Mouse (Mus musculus) embryonic facial prominence, embryonic 15.5 days (tissue): ENCODE data around the gene Igsf3. TPM values are rescaled to one million over a fixed set of nuclear protein-coding genes. Genes with fewer than 3 reads are reported as not detected.
A peak's percentile ranks its signal among the peaks of the same experiment; 100 is the strongest.

Experiments used
- ATAC-seq: fragments of 200-750 bp; cut with Nextera tagmentation; 2 replicates; pipeline ENCODE4 v1.8.0; 2017; ENCODE audit warnings: low read depth, moderate TSS enrichment; ENCODE audit not compliant: insufficient number of reproducible peaks, low FRiP score, low TSS enrichment
- H3K27ac ChIP-seq: fragments of 300-500 bp; sonication (generic); replicated peaks from 2 replicates; pipeline ENCODE4 v1.5.1; 2015; ENCODE audit warnings: mild to moderate bottlenecking, inconsistent platforms
- H3K27me3 ChIP-seq: fragments of 300-500 bp; sonication (generic); 2 replicates; pipeline ENCODE4 v1.6.1; 2015; ENCODE audit warnings: inconsistent platforms
- H3K36me3 ChIP-seq: fragments of 300-500 bp; sonication (generic); 2 replicates; pipeline ENCODE4 v1.6.1; 2015; ENCODE audit warnings: mild to moderate bottlenecking, inconsistent platforms
- H3K4me1 ChIP-seq: fragments of 300-500 bp; sonication (generic); 2 replicates; pipeline ENCODE4 v1.6.1; 2015; ENCODE audit warnings: inconsistent platforms
- H3K4me2 ChIP-seq: fragments of 300-500 bp; sonication (generic); replicated peaks from 2 replicates; pipeline ENCODE4 v1.6.1; 2015; ENCODE audit warnings: mild to moderate bottlenecking, inconsistent platforms
- H3K4me3 ChIP-seq: fragments of 300-500 bp; sonication (generic); replicated peaks from 2 replicates; pipeline ENCODE4 v1.5.1; 2015; ENCODE audit warnings: mild to moderate bottlenecking, inconsistent platforms
- H3K9ac ChIP-seq: fragments of 300-500 bp; sonication (generic); 2 replicates; pipeline ENCODE4 v1.6.1; 2015; ENCODE audit warnings: inconsistent platforms
- H3K9me3 ChIP-seq: fragments of 300-500 bp; sonication (generic); replicated peaks from 2 replicates; pipeline ENCODE4 v1.6.1; 2016; ENCODE audit warnings: inconsistent platforms
- WGBS: fragments of 180-500 bp; shearing (Covaris S2); methylation state at CpG from one replicate; pipeline ENCODE4 v1.1.7; 2015; 5-methylcytosine and 5-hydroxymethylcytosine counted together
- polyA plus RNA-seq: library from polyadenylated mRNA; unstranded; fragments of >200 nt; fragmentation: Nextera tagmentation; extraction: Ambion mirVana; gene quantifications from 2 replicates; pipeline ENCODE4 v1.2.1, GENCODE M21; 2015

The Igsf3 gene
- polyA plus RNA-seq, 1 experiment from 2014 or later, result 76.1 TPM

GRCm38 (mm10) chr3:101393659-101394539 is 17.0 kb downstream of the Igsf3 start:
- peak; percentile 31; the same call in 1 of the 2 replicates for ATAC-seq

GRCm38 (mm10) chr3:101395341-101395740 is 18.5 kb downstream of the Igsf3 start:
- no peak overlapping the region for H3K4me3 ChIP-seq
- ATAC-seq, result no peak
- peak overlapping the region; percentile 68 for H3K27ac ChIP-seq
- H3K4me2 ChIP-seq, result no peak overlapping the region
- no peaks in the 10 kb centered on the region for H3K9me3 ChIP-seq
- H3K36me3 ChIP-seq, result no peaks in the 10 kb centered on the region
- 19% methylated on average over 5 of the region's 5 CpGs for WGBS
- H3K27me3 ChIP-seq, result no peaks in the 10 kb centered on the region
- H3K4me1 ChIP-seq, result peaks cover 100% of the 10 kb centered on the region
- no peak overlapping the region for H3K9ac ChIP-seq

More at GRCm38 (mm10) chr3:101393659-101394539, 17.0 kb downstream of the Igsf3 start:
- no peak overlapping the region for H3K4me3 ChIP-seq
- no peak overlapping the region for H3K4me2 ChIP-seq
- H3K27me3 ChIP-seq, result no peaks in the 10 kb centered on the region
- H3K27ac ChIP-seq, result peak overlapping the region; percentile 68
- 27% methylated on average over 19 of the region's 19 CpGs for WGBS
- H3K36me3 ChIP-seq, result no peaks in the 10 kb centered on the region
- no peak overlapping the region for H3K9ac ChIP-seq
- no peaks in the 10 kb centered on the region for H3K9me3 ChIP-seq
- H3K4me1 ChIP-seq, result peaks cover 100% of the 10 kb centered on the region

DNA sequence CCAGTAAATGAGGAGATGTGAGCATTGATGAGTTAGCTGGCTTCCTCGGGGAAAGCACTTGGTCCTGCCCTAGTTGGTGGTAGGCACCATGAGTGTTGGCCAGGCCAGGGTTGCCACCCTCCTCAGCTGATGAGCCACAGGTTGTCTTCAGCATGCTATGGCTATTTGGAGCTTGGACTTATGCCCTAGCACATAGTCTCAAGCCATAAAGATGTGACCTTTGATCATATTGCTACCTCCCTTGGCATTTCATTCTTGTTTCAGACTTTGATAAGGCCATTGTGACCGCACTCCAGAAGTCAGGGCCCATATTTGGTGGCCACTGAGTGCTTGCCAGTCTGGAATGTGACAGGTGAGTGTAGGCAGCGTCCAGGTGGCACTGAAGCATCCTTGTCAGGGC is 19.2 kb downstream of the Igsf3 start:
- Histone ChIP-seq H3K4me1 (peaks cover 93% of the 10 kb centered on the region), H3K9me3 (no peaks in the 10 kb centered on the region), H3K4me2 (no peak overlapping the region), H3K9ac (no peak overlapping the region), H3K4me3 (no peak overlapping the region), H3K27ac (peak overlapping the region; percentile 68), H3K36me3 (no peaks in the 10 kb centered on the region), H3K27me3 (no peaks in the 10 kb centered on the region)
- WGBS, result 80% methylated on average over 3 of the region's 3 CpGs
- no peak for ATAC-seq

DNA sequence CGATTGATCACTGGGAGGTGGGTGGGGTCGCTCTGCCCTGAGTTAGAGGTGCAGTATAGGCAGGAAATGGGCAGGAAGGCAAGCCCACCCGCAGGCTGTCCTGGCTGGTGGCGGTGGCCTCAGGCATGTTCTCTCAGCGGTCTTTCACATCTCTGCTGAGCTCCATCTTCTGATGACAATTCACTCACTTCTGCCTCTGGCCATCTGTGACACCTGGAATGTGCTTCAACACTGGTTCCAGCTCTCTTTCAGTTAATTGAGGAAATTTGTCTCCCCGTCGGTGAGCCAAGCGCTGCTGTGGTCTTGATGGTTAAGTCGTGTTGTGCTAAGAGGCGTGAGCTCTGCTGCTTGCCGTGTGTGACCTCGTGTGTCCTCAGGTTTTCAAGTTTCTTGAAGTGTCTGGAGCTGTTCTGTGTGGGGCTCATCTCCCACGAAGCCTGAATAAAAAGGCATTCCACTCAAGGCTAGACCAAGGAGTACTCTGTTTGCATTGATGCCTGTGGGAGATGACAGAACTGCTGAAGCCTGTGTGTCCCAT is 19.9 kb downstream of the Igsf3 start:
- no peak overlapping the region for H3K4me3 ChIP-seq
- H3K9me3 ChIP-seq, result no peaks in the 10 kb centered on the region
- H3K4me1 ChIP-seq, result peaks cover 86% of the 10 kb centered on the region
- no peaks in the 10 kb centered on the region for H3K27me3 ChIP-seq
- no peak for ATAC-seq
- peak overlapping the region; percentile 89; the same call in 1 of the 2 replicates for H3K27ac ChIP-seq
- no peaks in the 10 kb centered on the region for H3K36me3 ChIP-seq
- no peak overlapping the region for H3K4me2 ChIP-seq
- 25% methylated on average over 13 of the region's 13 CpGs for WGBS
- no peak overlapping the region for H3K9ac ChIP-seq

GRCm38 (mm10) chr3:101397422-101397821 is 20.5 kb downstream of the Igsf3 start:
- peak overlapping the region; percentile 89 for H3K27ac ChIP-seq
- peaks cover 82% of the 10 kb centered on the region for H3K4me1 ChIP-seq
- no peaks in the 10 kb centered on the region for H3K36me3 ChIP-seq
- H3K27me3 ChIP-seq, result no peaks in the 10 kb centered on the region
- H3K9ac ChIP-seq, result no peak overlapping the region
- ATAC-seq, result no peak
- no peak overlapping the region for H3K4me3 ChIP-seq
- WGBS, result 52% methylated on average over 4 of the region's 4 CpGs
- H3K4me2 ChIP-seq, result no peak overlapping the region
- no peaks in the 10 kb centered on the region for H3K9me3 ChIP-seq

- ATAC-seq, result peak; percentile 58
Observed at GRCm38 (mm10) chr3:101398071-101398786, 21.3 kb downstream of the Igsf3 start.

GRCm38 (mm10) chr3:101398877-101399276 is 22.0 kb downstream of the Igsf3 start:
- WGBS, result 41% methylated on average over 2 of the region's 2 CpGs
- Histone ChIP-seq H3K9ac (no peak overlapping the region), H3K9me3 (no peaks in the 10 kb centered on the region), H3K27ac (peak overlapping the region; percentile 89), H3K36me3 (no peaks in the 10 kb centered on the region), H3K27me3 (no peaks in the 10 kb centered on the region), H3K4me1 (peaks cover 69% of the 10 kb centered on the region), H3K4me2 (peak overlapping the region; percentile 36; the same call in 1 of the 2 replicates), H3K4me3 (no peak overlapping the region)
- no peak for ATAC-seq

More at GRCm38 (mm10) chr3:101398071-101398786, 21.3 kb downstream of the Igsf3 start:
- Histone ChIP-seq H3K9ac (no peak overlapping the region), H3K27me3 (no peaks in the 10 kb centered on the region), H3K4me3 (no peak overlapping the region), H3K36me3 (no peaks in the 10 kb centered on the region), H3K9me3 (no peaks in the 10 kb centered on the region), H3K4me1 (peaks cover 74% of the 10 kb centered on the region), H3K27ac (peak overlapping the region; percentile 89), H3K4me2 (peak overlapping the region; percentile 36; the same call in 1 of the 2 replicates)
- 14% methylated on average over 12 of the region's 12 CpGs for WGBS

- Histone ChIP-seq H3K4me1 (peaks cover 69% of the 10 kb centered on the region), H3K36me3 (no peaks in the 10 kb centered on the region), H3K27ac (no peak overlapping the region), H3K9ac (no peak overlapping the region), H3K9me3 (no peaks in the 10 kb centered on the region), H3K4me3 (no peak overlapping the region), H3K4me2 (no peak overlapping the region), H3K27me3 (no peaks in the 10 kb centered on the region)
- no peak for ATAC-seq
- WGBS, result 46% methylated on average over 5 of the region's 5 CpGs
Observed at GRCm38 (mm10) chr3:101401501-101401900, 24.6 kb downstream of the Igsf3 start.

GRCm38 (mm10) chr3:101404620-101405415 is 27.9 kb downstream of the Igsf3 start:
- peaks cover 65% of the 10 kb centered on the region for H3K4me1 ChIP-seq
- 49% methylated on average over 13 of the region's 13 CpGs for WGBS
- H3K4me3 ChIP-seq, result no peak overlapping the region
- H3K36me3 ChIP-seq, result no peaks in the 10 kb centered on the region
- no peak overlapping the region for H3K4me2 ChIP-seq
- H3K9ac ChIP-seq, result no peak overlapping the region
- no peaks in the 10 kb centered on the region for H3K27me3 ChIP-seq
- no peaks in the 10 kb centered on the region for H3K9me3 ChIP-seq
- H3K27ac ChIP-seq, result peak overlapping the region; percentile 23; the same call in 1 of the 2 replicates
- 0 out of 2 replicates have a peak, but pooled peaks have one; percentile 15 for ATAC-seq

DNA sequence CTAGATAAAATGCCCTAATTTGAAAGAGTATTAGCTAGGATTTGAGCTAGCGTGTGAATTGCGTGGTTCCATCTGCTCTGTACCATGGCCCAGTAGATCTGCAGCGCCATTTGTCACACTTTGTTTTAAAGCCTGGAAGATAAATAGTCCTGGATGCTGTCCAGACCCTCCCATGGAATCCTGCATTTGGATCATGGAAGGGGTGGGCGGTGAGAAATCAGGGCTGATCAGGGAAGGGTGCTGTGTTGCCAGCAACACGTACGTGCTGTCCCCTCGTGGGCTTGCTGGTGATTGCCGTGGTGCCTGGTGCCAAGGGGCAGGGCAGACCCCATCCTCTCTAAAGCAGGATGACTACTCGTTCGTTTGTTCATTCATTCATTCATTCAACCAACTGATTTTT is 28.6 kb downstream of the Igsf3 start:
- WGBS, result 39% methylated on average over 10 of the region's 10 CpGs
- no peak for ATAC-seq
- Histone ChIP-seq H3K9me3 (no peaks in the 10 kb centered on the region), H3K36me3 (no peaks in the 10 kb centered on the region), H3K4me2 (no peak overlapping the region), H3K27me3 (no peaks in the 10 kb centered on the region), H3K27ac (no peak overlapping the region), H3K4me3 (no peak overlapping the region), H3K4me1 (peaks cover 66% of the 10 kb centered on the region), H3K9ac (no peak overlapping the region)
